Mouse (Mus musculus) liver, adult 2 months (tissue): ENCODE data around the gene Tmed8.

Experiments used
- CTCF ChIP-seq: fragments of 200-500 bp; IDR thresholded peaks from 2 replicates; pipeline ENCODE4 v1.5.1; 2011; ENCODE audit warnings: low read depth, low read length, control low read depth
- POLR2A ChIP-seq: fragments of 200-500 bp; IDR thresholded peaks from 2 replicates; pipeline ENCODE4 v1.6.1; 2011; ENCODE audit warnings: low read length, control low read depth; ENCODE audit not compliant: insufficient read depth; ENCODE audit errors: extremely low read depth

- no peak for TF ChIP-seq CTCF
- TF ChIP-seq POLR2A = no peak
Measured at GRCm38 (mm10) chr12:87177631-87178030, 22.6 kb downstream of the Tmed8 start.
